Mouse (Mus musculus) right cerebral cortex, postnatal 4 days (tissue): Measurements from ENCODE around the gene Slc7a5.

Experiments used
- DNase-seq: peaks from one replicate; pipeline ENCODE4 v3.0.0-alpha.2; 2022

The Slc7a5 gene

DNA sequence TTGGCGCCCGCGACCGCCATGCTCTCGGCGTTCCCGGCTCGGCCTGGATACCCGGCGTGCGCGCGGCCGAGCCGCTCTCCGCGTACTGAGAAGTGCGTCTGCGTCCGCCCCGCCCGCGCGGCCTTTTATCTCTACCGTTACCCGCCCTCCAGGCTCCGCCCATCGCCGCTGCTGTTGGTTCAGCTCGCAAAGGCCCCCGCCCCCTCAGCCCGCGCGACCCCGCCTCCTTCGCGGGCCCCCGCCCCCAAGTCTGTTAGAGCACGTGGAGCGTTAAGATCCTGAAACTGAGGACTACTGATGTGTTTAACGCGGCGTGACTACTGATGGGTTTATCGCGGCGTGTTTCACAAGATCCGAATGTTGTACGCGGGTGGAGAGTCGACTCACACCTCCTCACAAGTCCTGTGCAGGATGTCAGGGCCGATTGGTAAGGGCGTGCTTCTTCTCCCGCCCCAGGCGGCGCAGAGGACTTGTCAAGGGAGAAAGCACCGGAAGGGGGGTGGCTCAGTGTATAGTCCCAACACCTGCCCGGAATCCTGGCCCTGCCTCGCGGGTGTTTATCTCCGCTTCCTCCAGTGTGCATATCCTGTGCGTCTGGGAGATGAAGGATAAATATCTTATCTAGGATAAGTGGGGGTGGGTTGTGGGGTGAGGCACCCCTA lies at the start of gene Slc7a5:
TSS of gene Slc7a5 (minus strand) at position 108 of the 662 bp plus-strand sequence.
- DNase-seq = peak; percentile 99

DNA sequence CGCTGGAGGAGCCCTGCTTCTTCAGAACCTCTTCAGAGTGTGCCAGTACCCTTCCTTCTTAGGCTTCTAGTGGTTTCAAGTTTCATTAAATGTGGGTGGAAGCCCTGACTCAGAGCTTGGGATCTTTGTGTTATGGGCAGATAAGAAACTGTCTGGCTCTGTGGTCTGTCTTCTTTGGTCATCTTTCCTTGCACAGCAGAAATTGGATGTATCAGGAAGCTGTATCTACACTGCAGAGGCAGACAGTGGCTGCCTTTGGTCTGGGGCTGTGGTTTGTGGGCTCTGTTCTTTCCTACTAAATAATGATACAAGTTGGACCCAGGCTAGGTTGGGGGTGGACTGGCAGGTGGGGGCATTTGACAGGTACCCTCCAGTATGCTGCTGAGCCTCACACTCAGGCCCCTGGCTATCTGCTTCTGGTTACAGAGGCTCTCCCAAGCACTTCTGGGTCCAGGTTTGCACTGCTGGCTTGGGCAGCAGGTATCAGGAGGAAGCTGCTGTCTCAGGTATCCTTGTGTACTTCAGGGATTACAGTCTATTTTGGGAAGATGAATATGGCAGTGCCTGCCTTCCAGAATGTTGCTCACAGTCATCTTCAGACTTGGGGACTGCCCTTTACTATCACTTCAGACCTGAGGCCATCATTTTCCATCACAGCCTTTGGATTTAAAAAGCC lies 48.5 kb upstream of the Slc7a5 start:
- no peak for DNase-seq

DNA sequence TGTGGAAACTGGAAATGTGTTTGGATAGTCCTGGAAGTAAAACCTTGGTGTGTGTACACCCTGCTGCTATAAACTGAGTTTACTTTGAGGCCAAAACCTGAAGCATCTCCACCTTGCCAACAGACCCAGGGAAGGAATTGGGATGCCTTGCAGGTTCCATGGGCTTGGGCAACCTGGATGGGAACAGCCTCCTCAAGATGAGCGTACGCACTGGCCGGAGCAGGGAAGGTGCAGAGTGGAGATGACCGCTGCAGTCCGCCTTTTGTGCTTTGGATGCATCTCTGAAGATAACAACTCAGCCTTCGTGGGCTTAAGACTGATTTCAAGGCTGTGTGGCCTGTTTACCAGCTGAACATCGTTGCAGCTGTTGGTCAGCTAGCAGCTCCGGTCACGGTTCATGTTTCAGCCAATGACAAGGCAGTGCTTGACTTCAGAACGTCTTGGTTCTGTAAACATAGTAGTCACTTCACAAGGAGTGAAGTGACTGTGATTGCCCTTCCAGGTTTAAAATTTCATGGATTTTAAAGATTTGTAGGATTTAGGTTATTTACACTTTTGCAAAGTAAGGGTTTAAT lies 47.6 kb upstream of the Slc7a5 start:
- no peak for DNase-seq

DNA sequence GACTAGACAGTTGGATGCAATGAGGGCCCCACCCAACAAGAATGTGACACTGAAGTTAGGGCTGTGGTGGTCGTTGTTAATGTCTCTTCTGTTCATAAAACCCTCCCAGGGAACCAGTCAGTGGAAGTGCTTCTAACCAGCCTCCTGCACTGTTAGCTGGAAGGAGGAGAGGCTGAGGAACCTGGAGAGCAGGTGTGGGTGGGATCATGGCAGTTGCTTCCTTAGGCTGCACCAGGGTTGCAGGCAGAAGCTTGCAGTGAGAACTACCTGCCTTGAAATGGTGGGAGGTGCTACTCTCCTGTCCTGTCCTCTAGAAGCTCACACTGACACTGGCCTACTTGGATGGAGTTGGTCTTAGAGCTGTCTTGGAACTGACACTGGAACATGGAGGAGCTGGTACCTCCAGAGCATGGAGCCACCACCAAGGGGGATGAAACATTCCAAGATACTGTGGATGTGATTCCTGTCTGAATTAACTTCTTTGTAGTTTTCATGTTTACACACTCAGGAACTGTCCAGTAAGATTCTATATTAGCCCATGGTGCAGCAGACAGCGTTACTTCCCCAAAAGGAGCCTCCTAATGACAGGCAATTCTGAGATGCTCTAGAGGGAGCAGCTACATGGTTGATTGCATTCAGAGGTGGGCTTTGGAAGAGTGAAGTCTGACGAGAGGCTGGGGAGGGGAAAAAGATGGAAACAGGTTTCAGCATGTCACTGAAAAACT lies 46.5 kb upstream of the Slc7a5 start:
- DNase-seq = no peak

DNA sequence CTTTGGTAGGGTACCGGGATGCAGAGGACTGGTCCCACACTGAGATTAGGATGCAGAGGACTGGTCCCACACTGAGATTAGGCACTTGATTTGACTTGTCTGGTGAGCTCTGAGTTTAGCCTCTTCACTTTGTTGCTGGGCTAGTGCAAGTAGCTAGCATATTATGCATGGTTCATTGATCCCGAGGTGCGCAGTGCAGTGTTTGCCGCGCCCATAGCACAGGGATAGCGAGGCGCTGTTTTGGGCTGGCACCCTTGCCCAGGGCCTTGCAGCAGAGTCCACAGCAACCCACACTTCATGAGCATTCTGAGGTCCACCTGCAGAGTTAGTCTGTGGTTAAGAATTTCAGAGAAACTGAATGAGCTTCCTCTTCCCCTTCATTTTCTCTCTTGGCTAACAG lies 45.3 kb upstream of the Slc7a5 start:
- no peak for DNase-seq

DNA sequence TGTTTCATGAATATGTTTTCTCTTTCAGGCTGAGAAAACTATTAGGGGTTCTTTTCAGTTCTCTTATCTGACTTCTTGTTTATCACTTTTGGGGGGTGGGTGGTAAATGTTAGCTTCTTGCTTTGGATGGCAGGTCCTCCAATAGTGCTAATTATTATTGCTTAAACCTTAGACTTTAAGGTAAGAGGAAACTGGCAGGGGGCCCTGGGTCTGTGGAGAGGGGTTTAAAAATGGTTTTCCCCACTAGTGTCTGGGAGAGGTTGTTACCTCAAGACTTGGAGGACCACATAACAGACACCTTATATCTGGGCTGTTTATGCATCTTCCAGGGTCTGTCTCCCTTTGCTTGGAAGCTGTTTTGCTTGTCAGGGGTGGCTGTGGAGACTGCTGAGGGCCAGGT lies 44.6 kb upstream of the Slc7a5 start:
- DNase-seq = no peak

DNA sequence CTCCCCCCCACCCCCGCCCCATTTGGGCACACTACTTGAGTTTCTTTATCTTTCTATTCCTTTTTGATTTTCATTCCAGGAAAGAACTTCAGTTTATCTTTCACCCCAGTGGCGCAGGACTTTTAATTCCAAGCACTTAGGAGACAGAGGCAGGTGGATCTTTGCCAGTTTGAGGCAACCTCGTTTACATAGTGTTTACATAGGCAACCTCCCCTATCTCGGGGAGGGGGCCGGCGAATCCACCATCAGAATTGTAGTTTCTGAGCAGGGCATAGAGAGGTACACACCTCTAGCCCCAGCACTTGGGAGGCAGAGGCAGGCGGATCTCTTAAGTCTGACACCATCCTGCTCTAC lies 44.1 kb upstream of the Slc7a5 start:
- no peak for DNase-seq

DNA sequence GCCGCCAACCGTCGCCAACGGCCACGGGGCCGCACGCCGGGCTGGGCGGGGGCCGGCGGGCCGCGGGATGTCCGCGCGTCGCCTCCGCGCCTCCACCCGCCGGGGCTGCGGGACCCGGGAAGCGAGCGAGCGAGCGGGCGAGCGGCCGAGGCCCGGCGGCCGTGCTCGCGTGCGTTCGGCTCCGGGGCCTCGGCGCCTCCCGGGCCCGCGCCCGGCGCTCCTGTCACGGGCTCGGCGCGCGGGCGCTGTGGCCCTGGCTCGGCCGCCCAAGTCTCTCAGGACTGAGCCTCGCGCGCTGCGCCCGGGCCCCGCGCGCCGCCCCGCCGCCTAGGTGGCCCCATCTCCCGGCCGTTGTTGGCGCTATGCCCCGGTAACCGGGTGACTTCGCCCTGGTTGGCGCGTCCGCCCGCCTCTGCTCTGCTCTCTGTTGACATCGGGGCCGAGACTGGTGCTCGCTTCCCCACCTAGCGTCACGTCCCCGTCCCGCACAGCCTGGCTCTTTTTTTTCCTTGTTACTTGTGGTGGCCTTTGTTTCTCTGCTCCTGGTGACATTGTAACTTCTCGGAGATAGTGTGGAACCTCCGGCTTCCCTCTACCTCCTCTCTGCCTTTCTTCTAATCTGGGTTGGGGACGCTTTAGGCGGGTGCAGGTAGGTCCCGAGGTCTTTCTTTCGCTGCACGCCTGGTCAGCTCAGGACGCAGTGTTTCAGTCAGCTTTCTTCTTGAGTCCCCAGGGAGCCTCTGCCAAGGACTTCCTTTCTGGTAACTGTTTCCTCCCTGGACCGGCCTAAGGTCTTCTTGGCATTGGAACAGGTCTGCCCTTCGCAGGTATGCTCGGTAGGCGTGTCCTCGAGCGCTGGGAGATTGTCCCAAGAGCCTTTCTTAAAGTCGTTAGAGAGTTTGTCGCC lies 43.5 kb upstream of the Slc7a5 start:
- DNase-seq = peak; percentile 72

DNA sequence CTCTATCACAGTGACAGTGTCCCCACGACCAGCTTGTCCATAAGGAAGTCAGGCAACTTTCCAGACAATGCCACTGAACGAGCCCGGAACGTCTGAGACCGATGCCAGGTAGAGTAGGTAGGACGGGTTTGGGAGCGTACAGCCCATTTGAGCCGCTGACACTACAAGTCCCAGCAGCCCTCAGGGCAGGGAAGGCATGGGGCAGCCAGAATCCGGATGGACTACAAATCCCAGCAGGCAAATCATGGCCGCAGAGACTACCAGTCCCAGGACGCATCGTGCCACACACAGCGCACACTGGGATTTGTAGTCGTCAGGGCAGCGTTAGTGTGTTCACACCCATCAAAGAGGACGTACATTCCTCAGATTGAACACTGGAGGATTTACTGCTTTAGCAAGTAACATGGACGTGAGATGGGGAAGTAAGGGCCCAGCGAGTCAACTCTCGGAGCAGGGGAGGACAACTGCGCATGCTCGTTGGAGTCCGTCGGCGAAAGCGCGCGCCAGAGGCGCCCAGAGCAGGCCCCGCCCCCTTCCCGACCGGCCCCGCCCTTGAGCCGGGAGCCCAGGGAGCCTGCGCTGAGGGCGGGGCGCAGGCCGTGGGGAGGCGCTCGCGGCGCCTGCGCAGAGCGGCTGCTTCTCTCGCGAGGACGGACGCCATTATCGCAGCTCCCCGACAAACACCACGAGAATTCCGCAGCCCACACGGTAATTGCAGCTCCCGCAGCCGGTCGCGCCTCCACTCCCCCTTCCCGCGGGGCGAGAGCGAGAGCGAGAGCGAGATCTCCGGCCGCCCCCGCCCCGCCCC lies 42.7 kb upstream of the Slc7a5 start:
- peak; percentile 99 for DNase-seq

DNA sequence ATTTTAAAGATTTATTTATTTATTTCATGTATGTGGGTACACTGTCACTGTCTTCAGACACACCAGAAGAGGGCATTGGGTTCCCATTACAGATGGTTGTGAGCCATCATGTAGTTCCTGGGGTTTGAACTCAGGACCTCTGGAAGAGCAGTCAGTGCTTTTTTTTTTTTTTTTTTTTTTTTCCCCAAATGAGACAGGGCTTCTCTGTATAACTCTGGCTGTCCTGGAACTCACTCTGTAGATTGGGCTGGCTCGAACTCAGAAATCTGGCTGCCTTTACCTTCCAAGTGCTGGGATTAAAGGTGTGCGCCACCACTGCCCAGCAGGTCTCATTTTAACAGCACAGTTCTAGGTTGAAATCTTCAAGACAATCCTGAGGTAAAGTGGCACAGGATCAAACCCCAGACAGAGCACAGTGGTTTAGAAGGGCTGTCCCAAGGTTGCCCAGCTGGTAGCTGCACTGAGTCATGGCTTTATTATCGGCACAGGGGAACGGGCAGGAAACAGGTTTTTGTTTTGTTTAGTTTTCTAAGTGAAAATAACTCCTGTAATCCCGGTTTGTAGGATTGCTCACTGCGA lies 41.8 kb upstream of the Slc7a5 start, which contains the start of gene Banp:
TSS of gene Banp (plus strand) at position 529 of the 579 bp plus-strand sequence.
- DNase-seq = no peak

DNA sequence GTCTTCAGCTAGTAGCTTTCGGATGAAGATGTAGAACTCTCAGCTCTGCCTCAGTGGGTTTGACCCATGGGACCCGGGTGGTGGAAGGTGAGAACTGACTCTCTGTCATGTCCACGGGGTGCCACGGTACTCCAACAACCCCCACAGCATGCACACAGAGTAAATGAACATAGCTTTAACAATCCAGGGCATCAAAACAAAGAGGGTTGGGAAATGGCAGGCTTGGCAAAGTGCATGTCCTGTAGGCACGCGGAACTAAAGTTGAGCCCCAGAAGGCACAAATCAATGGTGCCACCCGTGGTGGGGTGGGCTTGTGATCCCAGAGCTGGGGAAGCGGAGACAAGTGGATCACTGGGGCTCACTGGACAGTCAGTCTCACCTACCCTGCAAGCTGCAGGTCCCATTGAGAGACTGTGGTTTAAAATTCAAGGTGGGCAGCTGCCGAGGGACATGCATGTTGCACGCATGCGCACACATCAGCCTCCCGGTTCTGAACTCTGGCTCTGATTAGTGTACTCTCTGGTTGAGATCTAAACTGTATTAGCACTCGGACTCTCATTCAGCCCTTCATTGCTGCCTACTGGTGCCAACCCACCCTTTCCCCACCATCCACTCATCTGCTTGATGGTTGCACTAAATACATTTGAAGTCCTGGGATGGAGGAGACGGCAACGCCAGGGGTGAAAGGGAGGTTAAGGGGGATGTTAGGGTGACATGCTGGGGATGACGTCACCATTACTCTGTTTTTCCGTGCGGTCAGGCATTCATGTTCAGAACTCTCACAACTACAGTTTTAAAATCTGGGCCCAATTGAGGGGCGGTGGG lies 41.0 kb upstream of the Slc7a5 start:
- DNase-seq = no peak

DNA sequence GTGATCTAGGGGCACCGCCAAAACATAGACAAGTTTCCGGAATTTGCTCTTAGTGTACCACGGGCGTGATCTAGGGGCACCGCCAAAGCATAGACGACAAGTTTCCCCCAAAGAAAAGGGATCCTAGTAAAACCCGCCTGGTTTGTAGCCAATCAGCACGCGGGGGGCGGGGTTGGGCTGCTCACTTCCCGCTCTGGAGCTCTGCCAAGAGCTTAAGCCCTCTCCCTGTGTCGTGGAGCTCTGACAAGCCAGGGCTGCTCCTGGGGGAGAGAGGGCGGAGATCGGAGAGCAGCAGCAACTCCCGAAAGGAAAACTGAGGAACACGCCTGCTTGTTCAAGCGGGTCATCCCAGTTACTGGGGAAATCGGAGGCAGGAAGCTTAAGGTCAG lies 40.3 kb upstream of the Slc7a5 start:
- peak; percentile 85 for DNase-seq

DNA sequence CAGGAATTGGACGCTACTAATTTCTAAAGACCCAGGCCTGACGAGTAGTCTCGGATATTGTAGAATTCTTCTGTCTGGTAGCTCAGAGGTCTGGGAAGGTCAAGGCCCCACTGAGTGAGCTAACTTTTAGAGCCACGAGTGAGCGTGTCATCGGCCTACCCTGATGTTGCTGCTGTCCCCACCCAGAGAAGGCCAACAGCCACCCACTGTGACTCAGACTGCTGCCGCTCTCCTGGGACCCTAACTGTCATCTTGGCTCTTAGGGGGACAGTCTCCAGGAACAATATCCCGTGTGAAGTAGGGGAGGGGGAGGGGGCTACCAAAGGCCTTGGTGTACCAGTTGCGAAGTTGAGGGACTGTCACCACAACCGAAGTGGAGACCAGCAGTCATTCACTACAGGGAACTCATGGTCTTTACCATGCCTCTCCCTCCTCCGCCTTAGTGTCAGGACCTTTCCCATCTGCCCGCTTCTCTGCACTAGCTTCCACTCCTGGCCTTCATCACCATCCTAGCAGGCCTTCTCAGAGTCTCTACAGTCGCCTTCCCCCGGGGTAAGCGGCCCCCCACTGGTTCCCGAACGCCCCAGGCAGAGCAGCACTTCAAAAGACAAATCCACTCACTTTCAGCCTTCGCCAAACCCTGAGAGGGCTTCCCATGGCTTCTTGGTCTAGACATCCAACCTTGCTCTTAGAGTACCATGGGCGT lies 39.7 kb upstream of the Slc7a5 start:
- DNase-seq = no peak

DNA sequence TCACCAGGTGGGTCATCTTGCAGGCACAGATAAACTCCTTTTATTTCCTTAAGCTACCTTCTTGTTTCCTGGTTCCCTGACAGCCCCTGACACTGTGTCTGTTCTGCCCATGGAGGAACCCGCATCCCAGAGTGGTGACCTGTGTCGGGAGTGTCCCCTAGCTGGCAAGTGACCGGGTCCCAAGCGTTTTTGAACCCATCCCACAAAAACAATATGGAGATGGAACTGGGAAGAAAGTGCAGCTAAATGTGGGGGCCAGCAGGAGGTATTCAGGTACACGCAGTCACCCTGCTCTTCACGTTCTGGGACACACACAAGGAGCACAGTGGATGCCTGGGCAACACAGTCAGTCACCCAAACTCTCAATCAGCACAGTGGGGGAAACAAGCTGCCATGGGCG lies 38.9 kb upstream of the Slc7a5 start:
- no peak for DNase-seq

DNA sequence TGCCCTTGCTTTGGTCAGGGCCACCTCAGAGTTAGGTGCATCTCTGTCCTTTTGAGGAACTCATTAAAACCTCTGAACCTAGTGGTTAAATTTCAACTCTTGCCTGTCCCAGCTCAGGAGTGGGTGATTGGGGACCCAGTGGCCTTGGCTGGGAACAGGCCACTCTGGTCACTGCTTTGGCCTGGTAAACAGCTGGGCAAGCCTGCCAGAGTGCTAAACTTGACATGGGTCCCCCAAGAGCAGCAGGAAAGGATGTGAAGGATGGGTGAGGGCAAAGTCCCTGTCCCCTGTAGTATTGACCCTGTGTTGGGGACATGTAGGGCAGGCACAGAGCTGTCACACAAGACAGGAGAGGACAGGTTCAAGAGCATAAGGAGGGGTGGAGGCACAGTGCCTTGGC lies 37.3 kb upstream of the Slc7a5 start, which contains the start of gene Car5a:
TSS of gene Car5a (minus strand) at position 74 of the 400 bp plus-strand sequence.
- no peak for DNase-seq

DNA sequence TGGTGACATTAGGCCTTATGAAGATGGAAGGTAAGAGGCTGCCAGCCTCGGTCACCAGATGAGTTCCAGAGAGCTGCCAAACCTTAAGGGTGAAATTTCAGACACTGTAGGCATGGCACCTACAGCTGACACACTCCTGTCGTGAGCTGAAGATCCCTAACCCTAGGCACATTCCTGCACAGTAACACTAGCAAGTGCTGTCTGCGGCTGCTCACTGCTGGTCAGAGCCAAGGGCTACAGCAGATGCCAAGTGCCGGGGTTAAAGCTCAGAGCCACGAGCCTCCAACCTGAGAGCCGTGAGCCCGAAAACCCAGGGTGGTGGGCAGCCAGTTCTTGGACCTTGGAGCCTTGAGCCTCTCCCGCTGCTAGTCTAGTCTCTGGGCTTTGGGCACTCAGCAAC lies 36.2 kb upstream of the Slc7a5 start:
- DNase-seq = no peak

DNA sequence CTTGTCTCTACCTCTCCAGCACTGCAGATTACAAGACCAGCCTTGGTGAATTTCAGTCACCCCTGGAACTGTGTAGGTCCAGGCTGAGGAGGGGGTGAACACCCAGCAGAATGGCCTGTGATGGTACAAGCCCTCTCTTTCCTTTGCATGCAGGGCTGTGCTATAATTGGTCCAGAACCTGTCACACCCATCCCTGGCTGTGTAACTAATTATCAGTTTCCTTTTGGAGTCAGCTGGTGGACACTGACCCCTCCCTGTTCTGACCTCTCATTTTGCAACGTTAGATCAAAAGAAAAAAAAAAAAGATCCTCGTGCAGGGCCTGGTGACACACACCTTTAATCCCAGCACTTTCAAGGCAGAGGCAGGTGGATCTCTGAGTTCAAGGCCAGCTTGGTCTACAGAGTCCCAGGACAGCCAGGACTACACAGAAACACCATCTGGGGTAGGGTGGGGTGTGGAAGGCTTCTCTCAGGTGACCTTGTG lies 35.6 kb upstream of the Slc7a5 start:
- DNase-seq = no peak

DNA sequence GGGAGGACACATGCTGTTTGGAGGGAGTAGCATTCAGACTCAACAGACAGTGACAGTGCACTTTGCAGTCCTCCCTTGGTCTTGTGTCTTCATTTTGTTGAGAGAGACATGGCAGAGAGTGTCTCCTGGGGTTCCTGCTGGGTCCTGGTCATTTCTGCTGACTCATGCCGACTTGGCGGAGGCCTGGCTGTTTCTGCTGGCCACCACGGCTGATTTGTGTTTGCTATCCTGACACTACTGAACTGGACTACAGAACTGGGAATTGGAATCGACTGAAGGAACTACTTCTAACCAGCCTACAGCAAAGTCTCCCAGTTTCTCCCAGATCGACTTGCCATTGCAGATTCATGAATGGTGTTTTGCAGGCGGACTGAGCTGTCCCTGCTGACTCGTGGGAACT lies 31.2 kb upstream of the Slc7a5 start:
- DNase-seq = no peak

DNA sequence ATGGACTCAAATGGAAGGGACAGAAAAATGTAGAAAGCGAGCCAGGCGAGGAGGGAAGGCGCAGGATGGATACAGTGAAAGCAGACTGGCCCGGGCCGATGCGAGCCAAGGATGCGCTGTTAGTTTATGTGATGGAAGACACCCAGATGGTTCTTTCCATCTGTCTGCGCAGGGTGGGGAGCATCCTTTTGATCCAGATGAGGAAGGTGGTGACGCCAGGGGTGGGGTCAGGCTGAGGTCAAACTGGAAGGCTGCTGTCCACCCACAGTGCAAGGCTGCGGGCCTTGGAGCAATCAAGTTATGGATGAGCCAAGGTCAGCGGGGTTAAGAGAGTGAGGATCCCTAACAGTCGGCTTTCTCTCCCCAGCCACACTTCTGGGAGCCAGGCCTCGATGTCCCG lies 28.9 kb upstream of the Slc7a5 start:
- DNase-seq = no peak
